ENCODE assay signal across 8 mouse cellular contexts in the genomic region with DNA sequence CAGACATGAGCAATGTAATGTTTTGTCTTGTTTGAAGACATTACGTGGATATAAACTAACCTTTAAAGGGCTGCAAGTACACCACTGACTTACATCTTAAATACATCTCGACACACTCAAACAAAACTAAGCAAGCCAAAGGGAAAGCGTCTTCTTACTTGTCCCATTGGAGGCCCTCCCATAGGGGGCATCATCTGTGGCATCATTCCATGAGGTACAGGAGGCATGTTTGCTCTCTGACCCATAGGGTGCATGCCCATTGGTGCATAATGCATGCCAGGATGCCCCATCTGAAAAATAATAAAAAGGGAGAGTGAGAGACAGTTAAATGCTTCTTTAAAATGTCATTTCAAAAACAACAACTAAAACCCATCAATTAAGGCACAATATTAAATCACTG. TPM values are rescaled to one million over a fixed set of nuclear protein-coding genes. Genes with fewer than 3 reads are reported as not detected.
DNase-seq lines count a peak whose midpoint lies in the region; ATAC-seq and TF ChIP-seq lines count a peak whose summit lies in the region.

No protein-coding gene starts in this region.

- ATAC-seq in embryonic facial prominence, embryonic 13.5 days (ENCODE audit: insufficient number of reproducible peaks, insufficient read depth, low FRiP score, low TSS enrichment, low read depth) = no peak
- no peak for ATAC-seq in kidney, postnatal 0 days (replicated peaks; ENCODE audit: low FRiP score, low read depth)
- ATAC-seq in neural tube, embryonic 13.5 days (ENCODE audit: low read depth) = no peak

- H3K27ac ChIP-seq in layer of hippocampus, adult 2 months = no peak overlapping the region
- no peak overlapping the region for H3K27ac ChIP-seq in embryonic facial prominence, embryonic 13.5 days
- H3K27ac ChIP-seq in kidney, postnatal 0 days = no peak overlapping the region
- H3K27ac ChIP-seq in neural tube, embryonic 13.5 days (replicated peaks) = no peak overlapping the region

- WGBS in embryonic facial prominence, embryonic 13.5 days = 70% methylated on average over 3 of the region's 3 CpGs
- 72% methylated on average over 3 of the region's 3 CpGs for WGBS in kidney, postnatal 0 days
- 65% methylated on average over 3 of the region's 3 CpGs for WGBS in neural tube, embryonic 13.5 days

- no peaks in the 10 kb centered on the region for H3K27me3 ChIP-seq in embryonic facial prominence, embryonic 13.5 days
- no peaks in the 10 kb centered on the region for H3K27me3 ChIP-seq in kidney, postnatal 0 days (ENCODE audit: insufficient read depth, low read length)
- H3K27me3 ChIP-seq in neural tube, embryonic 13.5 days = no peaks in the 10 kb centered on the region

- DNase-seq in layer of hippocampus, adult 2 months (ENCODE audit: low spot score in 2 of 2) = no peak
- DNase-seq in layer of hippocampus, postnatal 36 days = no peak
- peak; percentile 60 for DNase-seq in NIH3T3 (ENCODE audit: low read depth)
- no peak for DNase-seq in kidney, postnatal 0 days (ENCODE audit: low spot score)
- no peak for DNase-seq in Muller cell, postnatal 12 days (ENCODE audit: inconsistent ontology term)
- DNase-seq in urinary bladder, postnatal 36 days (ENCODE audit: low spot score in 2 of 2) = no peak

- H3K4me1 ChIP-seq in embryonic facial prominence, embryonic 13.5 days = peaks cover 13% of the 10 kb centered on the region
- H3K4me1 ChIP-seq in kidney, postnatal 0 days (replicated peaks; ENCODE audit: insufficient read depth, low read length) = peaks cover 3% of the 10 kb centered on the region; the same call in 1 of the 2 replicates
- H3K4me1 ChIP-seq in neural tube, embryonic 13.5 days (replicated peaks) = peaks cover 33% of the 10 kb centered on the region

- peak overlapping the region; percentile 68 for H3K4me2 ChIP-seq in embryonic facial prominence, embryonic 13.5 days
- peak overlapping the region; percentile 74 for H3K4me2 ChIP-seq in kidney, postnatal 0 days (ENCODE audit: low read length)
- H3K4me2 ChIP-seq in neural tube, embryonic 13.5 days = peak overlapping the region; percentile 65

- H3K9me3 ChIP-seq in embryonic facial prominence, embryonic 13.5 days = no peaks in the 10 kb centered on the region
- no peaks in the 10 kb centered on the region for H3K9me3 ChIP-seq in kidney, postnatal 0 days (replicated peaks; ENCODE audit: low read length)
- H3K9me3 ChIP-seq in neural tube, embryonic 13.5 days = no peaks in the 10 kb centered on the region

- H3K36me3 ChIP-seq in embryonic facial prominence, embryonic 13.5 days = peaks cover 3% of the 10 kb centered on the region
- H3K36me3 ChIP-seq in kidney, postnatal 0 days (ENCODE audit: insufficient read depth, low read length) = no peaks in the 10 kb centered on the region
- peaks cover 8% of the 10 kb centered on the region for H3K36me3 ChIP-seq in neural tube, embryonic 13.5 days

- peak overlapping the region; percentile 82 for H3K4me3 ChIP-seq in layer of hippocampus, adult 2 months
- H3K4me3 ChIP-seq in embryonic facial prominence, embryonic 13.5 days = peak overlapping the region; percentile 65
- H3K4me3 ChIP-seq in kidney, postnatal 0 days (replicated peaks; ENCODE audit: low read depth, low read length) = peak overlapping the region; percentile 64; the same call in 1 of the 2 replicates
- H3K4me3 ChIP-seq in neural tube, embryonic 13.5 days = peak overlapping the region; percentile 90

- TF ChIP-seq CTCF in layer of hippocampus, adult 2 months (conservative IDR thresholded peaks at IDR 0.05) = peak; percentile 36; the same call in 1 of the 2 replicates
- no peak for TF ChIP-seq CTCF in kidney, postnatal 0 days (IDR thresholded peaks at IDR 0.05; ENCODE audit: low read depth)

- 0 out of 2 replicates have a peak overlapping the region, but pooled peaks have one; percentile 54 for H3K9ac ChIP-seq in embryonic facial prominence, embryonic 13.5 days
- H3K9ac ChIP-seq in kidney, postnatal 0 days (ENCODE audit: low read depth, low read length) = no peak overlapping the region
- H3K9ac ChIP-seq in neural tube, embryonic 13.5 days = peak overlapping the region; percentile 55

RNA-seq across cellular contexts. Expression of gene Prpf40a, which starts 1.3 kb away (rescaled TPM):
- total RNA-seq in layer of hippocampus, adult 2 months (2021) = 10 to 100 TPM; 45.9 to 52.0 TPM
- 10 to 100 TPM; 41.2 to 43.6 TPM for total RNA-seq in layer of hippocampus, postnatal 36 days (2021)
- 158 and 167 TPM in 2 replicates for polyA plus RNA-seq in embryonic facial prominence, embryonic 13.5 days (2015; fragmentation: Nextera tagmentation; extraction: Ambion mirVana)
- polyA plus RNA-seq in kidney, postnatal 0 days (2015; fragmentation: Nextera tagmentation; extraction: Ambion mirVana) = 129 and 131 TPM in 2 replicates
- 108 and 113 TPM in 2 replicates for polyA plus RNA-seq in neural tube, embryonic 13.5 days (2015; fragmentation: Nextera tagmentation; extraction: Ambion mirVana)

RNA-seq across cellular contexts. Expression of gene Arl6ip6, which starts 1.7 kb away (rescaled TPM):
- 10 to 100 TPM; 11.1 to 12.9 TPM for total RNA-seq in layer of hippocampus, adult 2 months (2021)
- 10 to 100 TPM; 12.3 to 13.7 TPM for total RNA-seq in layer of hippocampus, postnatal 36 days (2021)
- 49.5 and 60.9 TPM in 2 replicates for polyA plus RNA-seq in embryonic facial prominence, embryonic 13.5 days (2015; fragmentation: Nextera tagmentation; extraction: Ambion mirVana)
- polyA plus RNA-seq in kidney, postnatal 0 days (2015; fragmentation: Nextera tagmentation; extraction: Ambion mirVana) = 41.7 and 43.2 TPM in 2 replicates
- 31.1 and 40.3 TPM in 2 replicates for polyA plus RNA-seq in neural tube, embryonic 13.5 days (2015; fragmentation: Nextera tagmentation; extraction: Ambion mirVana)
